Mouse (Mus musculus) heart, adult 2 months (tissue): ENCODE measurements around the gene Hint2.

Source experiments
- CTCF ChIP-seq: fragments of 200-600 bp; IDR thresholded peaks from 2 replicates; pipeline ENCODE4 v1.8.1; 2022; ENCODE audit warnings: antibody characterized with exemption, mild to moderate bottlenecking, moderate library complexity
- EP300 ChIP-seq: fragments of 200-500 bp; IDR thresholded peaks from 2 replicates; pipeline ENCODE4 v1.6.1; 2011; ENCODE audit warnings: low read depth, low read length, control low read depth; ENCODE audit not compliant: insufficient read depth
- POLR2A ChIP-seq: fragments of 200-500 bp; IDR thresholded peaks from 2 replicates; pipeline ENCODE4 v1.6.1; 2011; ENCODE audit warnings: mild to moderate bottlenecking, low read depth, low read length, control low read depth; ENCODE audit not compliant: insufficient read depth

GRCm38 (mm10) chr4:43691026-43691425 lies 34.8 kb upstream of the Hint2 start:
- TF ChIP-seq EP300 (no peak), CTCF (no peak), POLR2A (no peak)
